In genomic region chr6:32493557-32493956, GRCm38 (mm10) we compare ENCODE assay signal across 8 mouse cellular contexts.
A peak's percentile ranks its signal among the peaks of the same experiment; 100 is the strongest.
DNase-seq lines count a peak whose midpoint lies in the region; ATAC-seq lines count a peak whose summit lies in the region.
"Had no signal": no experiment of that assay in that cellular context is flagged by ENCODE, and none has a peak within 500 bp of the region (broad histone marks: within the 10 kb centered on the region; RNA-seq: fewer than 3 reads in every experiment).

No protein-coding gene starts in this region.

- H3K9me3 ChIP-seq in kidney, embryonic 16.5 days (ENCODE audit: low read length) = no peaks in the 10 kb centered on the region
- H3K9me3 ChIP-seq: liver, embryonic 15.5 days had no signal

- H3K27ac ChIP-seq in kidney, embryonic 16.5 days (ENCODE audit: low read length) = no peak overlapping the region
- H3K27ac ChIP-seq: liver, embryonic 15.5 days had no signal

- peak; percentile 26 for DNase-seq in adrenal gland, postnatal 25 days
- DNase-seq in heart, adult 18-20 months = peak; percentile 56 to 75
- peak; percentile 75 for DNase-seq in lung, postnatal 10 days
- no peak for DNase-seq in gastrocnemius, postnatal 4 days (ENCODE audit: low spot score in 2 of 2)
- DNase-seq in thymus, postnatal 14 days = no peak
- no peak for DNase-seq in right cerebral cortex, postnatal 25 days

- no peak overlapping the region for H3K9ac ChIP-seq in kidney, embryonic 16.5 days (replicated peaks; ENCODE audit: low read length)
- H3K9ac ChIP-seq: liver, embryonic 15.5 days had no signal

- 11% methylated on average over 5 of the region's 5 CpGs for WGBS in kidney, embryonic 16.5 days

- H3K36me3 ChIP-seq in kidney, embryonic 16.5 days (ENCODE audit: insufficient read depth, low read length) = no peaks in the 10 kb centered on the region
- H3K36me3 ChIP-seq: liver, embryonic 15.5 days had no signal

- no peak overlapping the region for H3K4me3 ChIP-seq in kidney, embryonic 16.5 days (ENCODE audit: low read length)
- H3K4me3 ChIP-seq: liver, embryonic 15.5 days had no signal

- H3K27me3 ChIP-seq in kidney, embryonic 16.5 days (ENCODE audit: insufficient read depth, low read length) = no peaks in the 10 kb centered on the region
- H3K27me3 ChIP-seq: liver, embryonic 15.5 days had no signal

- no peak overlapping the region; the same call in 1 of the 2 replicates for H3K4me2 ChIP-seq in kidney, embryonic 16.5 days (replicated peaks; ENCODE audit: low read depth, low read length)
- H3K4me2 ChIP-seq: liver, embryonic 15.5 days had no signal

- H3K4me1 ChIP-seq in kidney, embryonic 16.5 days (ENCODE audit: insufficient read depth, low read length) = peaks cover 7% of the 10 kb centered on the region; the same call in 1 of the 2 replicates
- H3K4me1 ChIP-seq: liver, embryonic 15.5 days had no signal

- peak; percentile 82; the same call in 1 of the 2 replicates for ATAC-seq in kidney, embryonic 16.5 days (ENCODE audit: low FRiP score, low TSS enrichment)

Comparison
In these comparisons a context has a peak if more than half of its experiments do, and no peak if none do; other contexts are left out.
1. DNase-seq: peak in adrenal gland, postnatal 25 days (single experiment), heart, adult 18-20 months (2 of 2) and lung, postnatal 10 days (single experiment); none in gastrocnemius, postnatal 4 days (0 of 2), thymus, postnatal 14 days (single experiment) and right cerebral cortex, postnatal 25 days (single experiment).